ENCODE assay signal across 12 mouse cellular contexts in the genomic region with DNA sequence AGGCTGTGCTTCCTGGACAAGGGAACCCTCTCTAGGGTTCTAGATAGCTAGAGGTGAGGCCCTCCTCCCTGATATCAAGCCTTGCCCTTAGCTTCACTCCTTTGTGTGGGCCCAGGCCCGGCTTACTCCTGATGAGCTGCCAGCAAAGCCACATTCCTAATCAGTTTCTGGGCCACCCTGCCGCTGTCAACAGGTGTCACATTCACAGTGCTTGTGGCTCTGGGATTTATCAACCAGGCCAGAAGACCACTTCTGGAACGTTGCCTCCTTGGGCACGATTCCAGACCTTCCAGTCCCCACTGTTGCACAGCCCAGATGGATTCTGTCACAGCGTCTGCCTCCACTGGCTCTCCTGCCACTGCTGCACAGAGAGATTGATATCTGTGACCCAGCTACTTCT. TPM values are rescaled to one million over a fixed set of nuclear protein-coding genes. Genes with fewer than 3 reads are reported as not detected.
DNase-seq lines count a peak whose midpoint lies in the region; ATAC-seq and TF ChIP-seq lines count a peak whose summit lies in the region.
"Had no signal": no experiment of that assay in that cellular context is flagged by ENCODE, and none has a peak within 500 bp of the region (broad histone marks: within the 10 kb centered on the region; RNA-seq: fewer than 3 reads in every experiment).

No protein-coding gene starts in this region.

- ATAC-seq in hindbrain, postnatal 0 days: no peak
- ATAC-seq in hindbrain, embryonic 13.5 days (ENCODE audit: low FRiP score): no peak
- ATAC-seq in G1E (ENCODE audit: extremely low read depth, insufficient number of reproducible peaks, low FRiP score, poor library complexity, severe bottlenecking): no peak
- ATAC-seq in lung, embryonic 14.5 days (ENCODE audit: insufficient read depth): peak; percentile 70; the same call in 1 of the 2 replicates
- ATAC-seq: activated CD4-positive, CD25-positive, alpha-beta regulatory T cell, adult 4 months had no signal

- no peak overlapping the region for H3K4me3 ChIP-seq in hindbrain, postnatal 0 days (ENCODE audit: low read length)
- H3K4me3 ChIP-seq in hindbrain, embryonic 13.5 days: no peak overlapping the region
- H3K4me3 ChIP-seq in G1E (ENCODE audit: low read depth, low read length): no peak overlapping the region
- H3K4me3 ChIP-seq in heart, embryonic 10.5 days: no peak overlapping the region
- H3K4me3 ChIP-seq in lung, embryonic 14.5 days (ENCODE audit: low read depth, low read length): no peak overlapping the region
- H3K4me3 ChIP-seq: hindbrain, embryonic 15.5 days had no signal

- TF ChIP-seq CTCF in hindbrain, postnatal 0 days (IDR thresholded peaks at IDR 0.05; ENCODE audit: low read depth): no peak
- no peak for TF ChIP-seq CTCF in G1E (IDR thresholded peaks at IDR 0.05; ENCODE audit: low read depth, low read length)
- TF ChIP-seq CTCF in lung, embryonic 14.5 days (IDR thresholded peaks at IDR 0.05; ENCODE audit: low read depth): no peak

- no peak overlapping the region for H3K4me2 ChIP-seq in hindbrain, postnatal 0 days (ENCODE audit: low read depth, low read length)
- H3K4me2 ChIP-seq in hindbrain, embryonic 13.5 days: no peak overlapping the region
- H3K4me2 ChIP-seq in lung, embryonic 14.5 days: no peak overlapping the region
- H3K4me2 ChIP-seq: hindbrain, embryonic 15.5 days had no signal

- no peak overlapping the region for H3K27ac ChIP-seq in hindbrain, postnatal 0 days
- no peak overlapping the region for H3K27ac ChIP-seq in hindbrain, embryonic 13.5 days
- H3K27ac ChIP-seq in heart, embryonic 10.5 days: peak overlapping the region; percentile 69
- no peak overlapping the region; the same call in 1 of the 2 replicates for H3K27ac ChIP-seq in lung, embryonic 14.5 days (ENCODE audit: low read depth)
- H3K27ac ChIP-seq: hindbrain, embryonic 15.5 days had no signal

- H3K27me3 ChIP-seq in hindbrain, postnatal 0 days (ENCODE audit: insufficient read depth, low read length): no peaks in the 10 kb centered on the region
- H3K27me3 ChIP-seq in hindbrain, embryonic 13.5 days: no peaks in the 10 kb centered on the region
- peaks cover 28% of the 10 kb centered on the region for H3K27me3 ChIP-seq in G1E (ENCODE audit: insufficient read depth, low read length)
- no peaks in the 10 kb centered on the region for H3K27me3 ChIP-seq in heart, embryonic 10.5 days (ENCODE audit: insufficient read depth, poor library complexity, severe bottlenecking)
- H3K27me3 ChIP-seq in lung, embryonic 14.5 days (ENCODE audit: insufficient read depth, low read length): no peaks in the 10 kb centered on the region
- H3K27me3 ChIP-seq: hindbrain, embryonic 15.5 days had no signal

- WGBS in hindbrain, postnatal 0 days: 34% methylated on average over 5 of the region's 5 CpGs
- WGBS in hindbrain, embryonic 13.5 days: 68% methylated on average over 5 of the region's 5 CpGs
- 12% methylated on average over 5 of the region's 5 CpGs for WGBS in heart, embryonic 10.5 days
- 8% methylated on average over 5 of the region's 5 CpGs for WGBS in lung, embryonic 14.5 days

- H3K9me3 ChIP-seq in hindbrain, postnatal 0 days (ENCODE audit: low read length): no peaks in the 10 kb centered on the region
- H3K9me3 ChIP-seq in hindbrain, embryonic 13.5 days: no peaks in the 10 kb centered on the region
- H3K9me3 ChIP-seq in G1E (replicated peaks): no peaks in the 10 kb centered on the region
- H3K9me3 ChIP-seq in heart, embryonic 10.5 days: no peaks in the 10 kb centered on the region
- H3K9me3 ChIP-seq in lung, embryonic 14.5 days (ENCODE audit: low read depth, low read length): no peaks in the 10 kb centered on the region
- H3K9me3 ChIP-seq: hindbrain, embryonic 15.5 days had no signal

- DNase-seq in hindbrain, postnatal 0 days (ENCODE audit: low spot score): peak; percentile 49
- DNase-seq in G1E (ENCODE audit: low spot score): peak; percentile 19
- DNase-seq in heart, embryonic 10.5 days (ENCODE audit: low spot score): peak; percentile 88
- peak; percentile 92 for DNase-seq in lung, embryonic 14.5 days
- DNase-seq in right cerebral cortex, postnatal 14 days: no peak
- DNase-seq in layer of hippocampus, adult 8-10 months (ENCODE audit: low spot score in 2 of 2): no peak
- no peak for DNase-seq in thymus, adult 18-20 months
- DNase-seq: cerebellum, adult 11-12 months; right cerebral cortex, adult 18-20 months had no signal

- no peaks in the 10 kb centered on the region for H3K36me3 ChIP-seq in hindbrain, postnatal 0 days (ENCODE audit: insufficient read depth, low read length)
- no peaks in the 10 kb centered on the region for H3K36me3 ChIP-seq in hindbrain, embryonic 13.5 days
- H3K36me3 ChIP-seq in G1E (replicated peaks): no peaks in the 10 kb centered on the region
- H3K36me3 ChIP-seq in heart, embryonic 10.5 days: no peaks in the 10 kb centered on the region
- no peaks in the 10 kb centered on the region for H3K36me3 ChIP-seq in lung, embryonic 14.5 days (ENCODE audit: insufficient read depth)
- H3K36me3 ChIP-seq: hindbrain, embryonic 15.5 days had no signal

- H3K4me1 ChIP-seq in hindbrain, postnatal 0 days (ENCODE audit: insufficient read depth, low read length): no peaks in the 10 kb centered on the region
- H3K4me1 ChIP-seq in hindbrain, embryonic 13.5 days (replicated peaks): 0 out of 2 replicates have a peak, but pooled peaks cover 8% of the 10 kb centered on the region
- H3K4me1 ChIP-seq in G1E (ENCODE audit: insufficient read depth, low read depth, low read length): 0 out of 2 replicates have a peak, but pooled peaks cover 1% of the 10 kb centered on the region
- peaks cover 59% of the 10 kb centered on the region for H3K4me1 ChIP-seq in heart, embryonic 10.5 days
- peaks cover 17% of the 10 kb centered on the region for H3K4me1 ChIP-seq in lung, embryonic 14.5 days (ENCODE audit: insufficient read depth)
- H3K4me1 ChIP-seq: hindbrain, embryonic 15.5 days had no signal

- no peak overlapping the region for H3K9ac ChIP-seq in hindbrain, postnatal 0 days (replicated peaks; ENCODE audit: low read length)
- no peak overlapping the region for H3K9ac ChIP-seq in hindbrain, embryonic 13.5 days
- no peak overlapping the region for H3K9ac ChIP-seq in lung, embryonic 14.5 days
- H3K9ac ChIP-seq: hindbrain, embryonic 15.5 days had no signal

RNA-seq across cellular contexts. Expression of a gene that starts 30.3 kb away (rescaled TPM):
- total RNA-seq in hindbrain, postnatal 0 days (2014; rRNA removed): 0.47 and 0.63 TPM in 2 replicates
- polyA plus RNA-seq in hindbrain, postnatal 0 days (2015; fragmentation: Nextera tagmentation; extraction: Ambion mirVana): 0.79 and 0.80 TPM in 2 replicates
- polyA plus RNA-seq in hindbrain, embryonic 13.5 days (2015; fragmentation: Nextera tagmentation; extraction: Ambion mirVana): 0.19 and 0.34 TPM in 2 replicates
- total RNA-seq in G1E (2014; fragmentation: Nextera tagmentation) (not detected in 2 replicates), G1E (2017) (0.06 and 0.44 TPM in 2 replicates)
- not detected in 2 replicates for polyA plus RNA-seq in G1E (2012)
- polyA plus RNA-seq in heart, embryonic 10.5 days (2016; fragmentation: Nextera tagmentation; extraction: Ambion mirVana): 3.6 and 6.1 TPM in 2 replicates
- polyA plus RNA-seq in lung, embryonic 14.5 days (2014; fragmentation: Nextera tagmentation; extraction: Ambion mirVana): 0.14 and 0.43 TPM in 2 replicates
- total RNA-seq in layer of hippocampus, adult 8-10 months (2022): under 1 TPM; 0.18 to 0.37 (median 0.22) TPM

Comparison
In these comparisons a context has a peak if more than half of its experiments do, and no peak if none do; other contexts are left out.
1. DNase-seq: peak in hindbrain, postnatal 0 days (single experiment), G1E (single experiment), heart, embryonic 10.5 days (single experiment) and lung, embryonic 14.5 days (single experiment); none in right cerebral cortex, postnatal 14 days (single experiment), layer of hippocampus, adult 8-10 months (0 of 2) and thymus, adult 18-20 months (0 of 2).